Mouse (Mus musculus) ES-E14 (cell line): Measurements from ENCODE around the gene Stard3.

Source experiments
- HCFC1 ChIP-seq: IDR thresholded peaks from 2 replicates; pipeline ENCODE4 v1.6.1; 2012; ENCODE audit warnings: low read length, inconsistent platforms, borderline replicate concordance; ENCODE audit not compliant: insufficient read depth
- ZNF384 ChIP-seq: IDR thresholded peaks from 2 replicates; pipeline ENCODE4 v1.6.1; 2012; ENCODE audit warnings: low read depth, low read length, inconsistent platforms

- TF ChIP-seq ZNF384 (no peak), HCFC1 (no peak)
Observed at GRCm38 (mm10) chr11:98328371-98329069, 29.6 kb upstream of the Stard3 start.
